Mouse (Mus musculus): ENCODE measurements around the gene Carns1. TPM values are rescaled to one million over a fixed set of nuclear protein-coding genes. Genes with fewer than 3 reads are reported as not detected.

The Carns1 gene
- polyA plus RNA-seq, 1 experiment from 2014 or later: 3.8 TPM

- H3K27me3 ChIP-seq (ENCODE audit: control insufficient read depth, insufficient read depth, low read length): no peaks in the 10 kb centered on the region
- no peak overlapping the region for H3K4me2 ChIP-seq (ENCODE audit: low read depth)
- ATAC-seq (ENCODE audit: insufficient read depth, low FRiP score, low TSS enrichment): no peak
- DNase-seq (ENCODE audit: low spot score): no peak
- 92% methylated on average over 22 of the region's 22 CpGs for WGBS
- no peak overlapping the region for H3K27ac ChIP-seq (ENCODE audit: low read depth, low read length)
- peaks cover 8% of the 10 kb centered on the region for H3K4me1 ChIP-seq (ENCODE audit: control insufficient read depth, insufficient read depth, low read length)
- H3K36me3 ChIP-seq (ENCODE audit: control insufficient read depth, insufficient read depth, low read length): peaks cover 3% of the 10 kb centered on the region; the same call in 1 of the 2 replicates
- H3K9me3 ChIP-seq (ENCODE audit: control insufficient read depth, low read length): no peaks in the 10 kb centered on the region
- no peak overlapping the region for H3K9ac ChIP-seq (ENCODE audit: low read length)
- H3K4me3 ChIP-seq (ENCODE audit: low read depth, low read length): no peak overlapping the region
Observed at GRCm38 (mm10) chr19:4150567-4151487, 24.5 kb downstream of the Carns1 start.

- DNase-seq (ENCODE audit: low spot score): no peak
- H3K4me3 ChIP-seq (ENCODE audit: low read depth, low read length): no peak overlapping the region
- H3K36me3 ChIP-seq (ENCODE audit: control insufficient read depth, insufficient read depth, low read length): peaks cover 3% of the 10 kb centered on the region; the same call in 1 of the 2 replicates
- WGBS: 94% methylated on average over 17 of the region's 17 CpGs
- H3K4me2 ChIP-seq (ENCODE audit: low read depth): no peak overlapping the region; the same call in 1 of the 2 replicates
- no peak overlapping the region for H3K27ac ChIP-seq (ENCODE audit: low read depth, low read length)
- H3K27me3 ChIP-seq (ENCODE audit: control insufficient read depth, insufficient read depth, low read length): no peaks in the 10 kb centered on the region
- H3K9ac ChIP-seq (ENCODE audit: low read length): no peak overlapping the region
- no peaks in the 10 kb centered on the region for H3K9me3 ChIP-seq (ENCODE audit: control insufficient read depth, low read length)
- H3K4me1 ChIP-seq (ENCODE audit: control insufficient read depth, insufficient read depth, low read length): peaks cover 8% of the 10 kb centered on the region
- no peak for ATAC-seq (ENCODE audit: insufficient read depth, low FRiP score, low TSS enrichment)
Observed at GRCm38 (mm10) chr19:4149764-4150461, 25.4 kb downstream of the Carns1 start.

GRCm38 (mm10) chr19:4149283-4149682 lies 26.0 kb downstream of the Carns1 start:
- Histone ChIP-seq H3K9me3 (ENCODE audit: control insufficient read depth, low read length) (no peaks in the 10 kb centered on the region), H3K27ac (ENCODE audit: low read depth, low read length) (no peak overlapping the region)
- WGBS: 95% methylated on average over 11 of the region's 11 CpGs

DNA sequence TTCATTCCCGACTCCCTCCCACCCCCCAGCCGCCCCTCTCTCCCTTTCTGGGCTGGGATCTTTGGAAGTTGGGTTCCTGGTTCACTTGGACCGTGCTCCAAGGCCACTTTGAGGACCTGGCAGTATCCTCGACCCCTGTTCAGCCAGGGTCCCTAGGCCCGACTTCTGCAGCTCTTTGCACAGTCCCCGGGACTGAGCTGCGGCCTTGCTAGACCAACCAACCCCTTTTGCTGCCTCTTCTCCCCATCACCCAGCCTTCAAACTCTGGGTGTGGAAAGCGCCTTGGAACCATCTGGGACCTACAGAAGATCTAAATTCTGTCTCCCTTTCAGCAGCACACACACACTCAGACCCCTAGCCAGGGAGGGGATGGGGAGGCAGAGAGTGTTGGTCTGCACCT lies 26.5 kb downstream of the Carns1 start:
- peaks cover 8% of the 10 kb centered on the region for H3K4me1 ChIP-seq (ENCODE audit: control insufficient read depth, insufficient read depth, low read length)
- DNase-seq (ENCODE audit: low spot score): no peak
- WGBS: 6% methylated on average over 6 of the region's 8 CpGs
- peaks cover 3% of the 10 kb centered on the region; the same call in 1 of the 2 replicates for H3K36me3 ChIP-seq (ENCODE audit: control insufficient read depth, insufficient read depth, low read length)
- H3K9me3 ChIP-seq (ENCODE audit: control insufficient read depth, low read length): no peaks in the 10 kb centered on the region
- H3K9ac ChIP-seq (ENCODE audit: low read length): peak overlapping the region; percentile 78
- no peaks in the 10 kb centered on the region for H3K27me3 ChIP-seq (ENCODE audit: control insufficient read depth, insufficient read depth, low read length)
- no peak for ATAC-seq (ENCODE audit: insufficient read depth, low FRiP score, low TSS enrichment)
- H3K4me2 ChIP-seq (ENCODE audit: low read depth): peak overlapping the region; percentile 64
- H3K27ac ChIP-seq (ENCODE audit: low read depth, low read length): no peak overlapping the region; the same call in 1 of the 2 replicates
- peak overlapping the region; percentile 80 for H3K4me3 ChIP-seq (ENCODE audit: low read depth, low read length)

More at GRCm38 (mm10) chr19:4149283-4149682, 26.0 kb downstream of the Carns1 start:
- H3K4me1 ChIP-seq (ENCODE audit: control insufficient read depth, insufficient read depth, low read length): peaks cover 8% of the 10 kb centered on the region
- H3K9ac ChIP-seq (ENCODE audit: low read length): peak overlapping the region; percentile 78; the same call in 1 of the 2 replicates
- H3K36me3 ChIP-seq (ENCODE audit: control insufficient read depth, insufficient read depth, low read length): peaks cover 3% of the 10 kb centered on the region; the same call in 1 of the 2 replicates
- H3K4me3 ChIP-seq (ENCODE audit: low read depth, low read length): peak overlapping the region; percentile 80
- DNase-seq (ENCODE audit: low spot score) (no peak), ATAC-seq (ENCODE audit: insufficient read depth, low FRiP score, low TSS enrichment) (no peak)
- H3K27me3 ChIP-seq (ENCODE audit: control insufficient read depth, insufficient read depth, low read length): no peaks in the 10 kb centered on the region
- peak overlapping the region; percentile 64 for H3K4me2 ChIP-seq (ENCODE audit: low read depth)

- H3K27me3 ChIP-seq (ENCODE audit: control insufficient read depth, insufficient read depth, low read length): no peaks in the 10 kb centered on the region
- peaks cover 8% of the 10 kb centered on the region for H3K4me1 ChIP-seq (ENCODE audit: control insufficient read depth, insufficient read depth, low read length)
- WGBS: under 1% methylated on average over 27 of the region's 33 CpGs
Observed at GRCm38 (mm10) chr19:4148491-4148806, 26.8 kb downstream of the Carns1 start, which contains the start of gene Coro1b. TSS of gene Coro1b (plus strand) at chr19:4148619.

DNA sequence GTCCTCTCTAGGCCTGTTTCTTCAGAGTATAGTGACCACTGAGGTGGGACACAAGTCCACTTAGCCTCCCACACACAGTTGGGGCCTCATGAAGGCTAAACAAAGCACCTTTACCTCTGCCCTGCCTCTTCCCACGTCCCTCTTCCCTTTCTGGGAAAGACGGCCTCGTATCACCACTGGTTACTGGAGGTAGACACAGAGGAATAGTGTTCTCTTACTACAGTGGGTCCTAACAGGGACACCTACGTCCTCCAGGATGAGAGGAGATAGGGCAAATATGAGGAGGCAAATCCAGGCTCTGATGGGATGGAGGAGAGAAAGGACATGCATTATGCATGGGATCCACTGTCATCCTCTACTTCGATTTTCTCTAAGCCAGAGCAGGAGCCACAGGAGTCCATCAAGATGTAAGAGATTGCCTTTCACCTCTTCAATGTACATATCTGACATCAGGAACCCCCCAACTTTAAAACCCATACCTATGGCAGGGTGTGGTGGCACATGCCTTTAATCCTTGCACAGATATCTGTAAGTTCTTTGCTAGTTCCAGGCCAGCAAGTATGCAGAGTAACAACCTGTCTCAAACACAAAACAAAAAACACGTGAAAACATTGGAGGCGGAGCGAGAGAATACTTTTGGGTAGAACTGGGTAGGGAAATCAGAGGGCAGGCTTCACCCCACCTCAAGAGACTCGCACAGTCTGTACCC lies 27.3 kb downstream of the Carns1 start:
- Histone ChIP-seq H3K4me3 (ENCODE audit: low read depth, low read length) (peak overlapping the region; percentile 80), H3K4me2 (ENCODE audit: low read depth) (peak overlapping the region; percentile 64), H3K9me3 (ENCODE audit: control insufficient read depth, low read length) (no peaks in the 10 kb centered on the region), H3K36me3 (ENCODE audit: control insufficient read depth, insufficient read depth, low read length) (peaks cover 3% of the 10 kb centered on the region; the same call in 1 of the 2 replicates), H3K9ac (ENCODE audit: low read length) (0 out of 2 replicates have a peak overlapping the region, but pooled peaks have one; percentile 2), H3K4me1 (ENCODE audit: control insufficient read depth, insufficient read depth, low read length) (peaks cover 8% of the 10 kb centered on the region), H3K27ac (ENCODE audit: low read depth, low read length) (no peak overlapping the region), H3K27me3 (ENCODE audit: control insufficient read depth, insufficient read depth, low read length) (no peaks in the 10 kb centered on the region)
- WGBS: 39% methylated on average over 9 of the region's 9 CpGs
- ATAC-seq (ENCODE audit: insufficient read depth, low FRiP score, low TSS enrichment): no peak
- no peak for DNase-seq (ENCODE audit: low spot score)

More at GRCm38 (mm10) chr19:4148491-4148806, 26.8 kb downstream of the Carns1 start, which contains the start of gene Coro1b:
- ATAC-seq (ENCODE audit: insufficient read depth, low FRiP score, low TSS enrichment) (peak; percentile 97), DNase-seq (ENCODE audit: low spot score) (peak; percentile 95)
- Histone ChIP-seq H3K9me3 (ENCODE audit: control insufficient read depth, low read length) (no peaks in the 10 kb centered on the region), H3K4me3 (ENCODE audit: low read depth, low read length) (peak within 1 kb of the TSS; percentile 80), H3K36me3 (ENCODE audit: control insufficient read depth, insufficient read depth, low read length) (peaks cover 3% of the 10 kb centered on the region; the same call in 1 of the 2 replicates), H3K9ac (ENCODE audit: low read length) (peak within 1 kb of the TSS; percentile 78), H3K27ac (ENCODE audit: low read depth, low read length) (no peak within 1 kb of the TSS; the same call in 1 of the 2 replicates), H3K4me2 (ENCODE audit: low read depth) (peak within 1 kb of the TSS; percentile 64)

DNA sequence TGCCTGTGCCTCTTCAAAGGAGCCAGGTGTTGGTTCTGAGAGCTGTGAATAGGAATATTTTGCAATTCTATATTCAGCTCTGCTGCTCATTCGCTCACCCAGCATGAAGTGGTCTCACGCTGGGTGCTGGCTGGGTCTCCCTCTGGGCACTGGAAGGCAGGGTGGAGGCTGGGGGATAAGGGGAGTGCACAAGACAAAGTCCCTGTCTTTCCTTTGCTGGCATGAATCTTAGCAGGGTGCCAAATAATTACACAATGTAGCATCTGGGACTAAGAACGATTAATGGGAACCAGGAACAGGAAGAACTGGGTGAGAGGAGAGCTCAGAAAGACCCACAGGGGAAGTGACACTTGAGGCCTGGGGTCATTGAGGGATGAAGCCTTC lies 28.3 kb downstream of the Carns1 start:
- Histone ChIP-seq H3K27me3 (ENCODE audit: control insufficient read depth, insufficient read depth, low read length) (no peaks in the 10 kb centered on the region), H3K4me3 (ENCODE audit: low read depth, low read length) (no peak overlapping the region), H3K4me1 (ENCODE audit: control insufficient read depth, insufficient read depth, low read length) (peaks cover 8% of the 10 kb centered on the region), H3K4me2 (ENCODE audit: low read depth) (no peak overlapping the region), H3K36me3 (ENCODE audit: control insufficient read depth, insufficient read depth, low read length) (peaks cover 3% of the 10 kb centered on the region; the same call in 1 of the 2 replicates), H3K9me3 (ENCODE audit: control insufficient read depth, low read length) (no peaks in the 10 kb centered on the region), H3K9ac (ENCODE audit: low read length) (no peak overlapping the region), H3K27ac (ENCODE audit: low read depth, low read length) (no peak overlapping the region)
- ATAC-seq (ENCODE audit: insufficient read depth, low FRiP score, low TSS enrichment): no peak
- DNase-seq (ENCODE audit: low spot score): no peak
- WGBS: 61% methylated on average over 3 of the region's 3 CpGs

GRCm38 (mm10) chr19:4146366-4147021 lies 28.8 kb downstream of the Carns1 start:
- 64% methylated on average over 12 of the region's 12 CpGs for WGBS
- peaks cover 3% of the 10 kb centered on the region; the same call in 1 of the 2 replicates for H3K36me3 ChIP-seq (ENCODE audit: control insufficient read depth, insufficient read depth, low read length)
- no peak for DNase-seq (ENCODE audit: low spot score)
- H3K4me2 ChIP-seq (ENCODE audit: low read depth): no peak overlapping the region
- no peak overlapping the region for H3K27ac ChIP-seq (ENCODE audit: low read depth, low read length)
- no peak overlapping the region for H3K9ac ChIP-seq (ENCODE audit: low read length)
- H3K27me3 ChIP-seq (ENCODE audit: control insufficient read depth, insufficient read depth, low read length): no peaks in the 10 kb centered on the region
- ATAC-seq (ENCODE audit: insufficient read depth, low FRiP score, low TSS enrichment): no peak
- peaks cover 8% of the 10 kb centered on the region for H3K4me1 ChIP-seq (ENCODE audit: control insufficient read depth, insufficient read depth, low read length)
- H3K9me3 ChIP-seq (ENCODE audit: control insufficient read depth, low read length): no peaks in the 10 kb centered on the region
- H3K4me3 ChIP-seq (ENCODE audit: low read depth, low read length): no peak overlapping the region
